Mouse (Mus musculus) kidney, postnatal 14 days (tissue): ENCODE measurements around the gene Slc8b1.
"Not testable (repeated sequence)": the region's sequence is repeated elsewhere in the genome, so short reads cannot be mapped to it uniquely, and the experiment has no call there.

ENCODE experiments used
- DNase-seq: peaks from one replicate; pipeline ENCODE4 v3.0.0; 2022; ENCODE audit warnings: mixed read lengths

Gene Slc8b1

GRCm38 (mm10) chr5:120497071-120497470 lies 13.9 kb upstream of the Slc8b1 start:
- no peak for DNase-seq

DNA sequence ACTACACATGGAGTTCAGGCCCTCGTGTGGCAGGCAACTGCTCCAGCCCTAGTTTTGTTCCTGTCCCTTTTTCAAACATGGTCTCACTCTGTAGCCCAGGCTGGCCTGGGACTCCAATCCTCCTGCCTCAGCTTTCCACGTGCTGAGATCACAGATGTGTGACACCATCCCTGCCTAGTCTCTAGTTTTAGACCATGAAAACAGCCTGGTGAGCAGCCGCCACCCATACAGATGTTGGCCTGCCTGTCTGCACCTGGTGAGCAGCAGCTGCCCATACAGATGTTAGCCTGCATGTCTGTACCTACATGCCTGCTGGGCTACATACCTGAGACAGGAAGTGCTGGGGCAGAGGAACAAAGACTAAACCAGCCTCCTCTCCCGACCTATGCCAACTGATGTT lies 11.8 kb upstream of the Slc8b1 start:
- no peak for DNase-seq

DNA sequence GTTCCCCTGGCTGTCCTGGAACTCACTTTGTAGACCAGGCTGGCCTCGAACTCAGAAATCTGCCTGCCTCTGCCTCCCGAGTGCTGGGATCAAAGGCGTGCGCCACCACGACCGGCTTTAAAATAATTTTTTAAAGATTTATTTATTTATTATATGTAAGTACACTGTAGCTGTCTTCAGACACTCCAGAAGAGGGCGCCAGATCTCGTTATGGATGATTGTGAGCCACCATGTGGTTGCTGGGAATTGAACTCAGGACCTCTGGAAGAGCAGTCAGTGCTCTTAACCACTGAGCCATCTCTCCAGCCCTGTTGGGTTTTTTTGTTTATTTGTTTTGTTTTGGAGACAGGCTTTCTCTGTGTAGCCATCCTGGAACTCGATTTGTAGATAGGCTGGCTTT lies 10.4 kb upstream of the Slc8b1 start:
- not testable (repeated sequence) for DNase-seq

GRCm38 (mm10) chr5:120502147-120502621 lies 8.8 kb upstream of the Slc8b1 start:
- DNase-seq, result no peak

DNA sequence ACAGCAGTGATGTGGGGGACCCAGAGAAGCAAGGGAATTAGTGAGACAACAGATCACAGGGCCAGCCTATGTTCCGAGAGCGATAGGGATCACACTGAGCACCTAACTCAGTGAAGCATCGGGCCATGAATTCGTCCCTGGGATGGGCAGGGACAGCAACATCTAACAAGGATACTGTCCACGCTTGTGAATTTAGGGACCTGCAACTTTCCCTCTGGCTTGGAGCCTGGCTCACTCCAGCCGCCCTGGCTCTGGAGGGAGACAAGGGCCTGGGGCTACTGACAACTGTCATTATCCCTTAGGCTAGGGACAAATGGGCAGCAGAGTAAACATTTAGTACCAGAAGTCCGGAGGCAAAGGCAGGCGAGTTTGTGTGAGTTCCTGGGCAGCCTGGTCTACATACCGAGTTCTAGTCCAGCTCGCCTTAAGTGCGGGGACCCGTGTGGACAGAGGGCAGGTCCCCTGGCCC lies 8.3 kb upstream of the Slc8b1 start:
- DNase-seq, result no peak

DNA sequence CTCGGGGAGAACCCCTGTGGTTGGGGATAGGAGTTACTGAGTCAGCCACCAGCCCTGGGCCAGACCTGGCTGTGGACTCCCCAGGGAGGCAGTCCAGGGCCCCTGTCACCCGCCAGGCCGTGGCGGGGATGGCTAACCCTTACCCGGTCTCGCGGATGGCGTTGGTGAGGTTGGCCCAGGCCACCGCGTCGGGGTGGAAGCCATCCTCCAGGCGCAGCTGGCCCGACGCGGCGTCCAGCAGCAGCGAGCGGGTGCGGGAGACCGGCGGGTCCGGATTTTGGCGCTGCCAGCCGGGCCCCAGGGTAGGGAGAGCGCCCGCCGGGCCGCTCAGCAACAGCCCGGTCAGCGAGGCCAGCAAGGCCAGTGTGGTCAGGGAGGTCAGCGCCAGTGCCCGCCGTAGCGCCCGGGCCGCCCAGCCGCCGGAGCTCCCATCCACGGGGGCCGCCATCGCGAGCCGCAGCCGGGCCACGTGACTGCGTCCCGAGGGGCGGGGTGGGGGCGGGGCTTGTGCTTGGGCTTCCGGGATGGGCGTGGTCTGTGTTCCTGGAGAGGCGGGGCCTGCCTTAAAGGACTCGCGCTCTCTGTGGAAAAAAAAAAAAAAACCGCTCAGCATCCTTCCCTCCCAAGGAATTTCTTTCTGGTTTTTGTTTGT lies 7.7 kb upstream of the Slc8b1 start, which contains the start of gene Plbd2:
Gene Plbd2 (minus strand): TSS at position 482 of the 652 bp plus-strand sequence.
- DNase-seq, result peak; percentile 93

DNA sequence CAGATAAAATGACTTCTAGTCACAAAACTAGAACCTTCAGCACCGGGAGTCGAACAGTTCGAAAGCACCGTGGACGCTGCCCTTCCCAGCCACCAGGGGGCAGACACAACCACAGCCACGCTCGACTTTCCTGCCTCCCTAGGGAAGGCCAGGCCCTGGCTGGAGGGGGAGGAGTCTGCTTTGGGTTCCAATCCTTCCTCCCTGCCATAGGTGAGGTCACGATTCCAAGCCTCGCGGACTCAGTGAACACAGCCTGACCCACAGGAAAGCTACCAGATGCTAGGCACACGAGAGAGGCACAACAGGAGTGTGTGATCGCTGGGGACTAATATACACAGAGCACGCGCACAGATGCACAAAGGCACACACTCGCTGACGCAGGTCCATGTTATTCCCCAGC lies 5.6 kb upstream of the Slc8b1 start:
- peak; percentile 84 for DNase-seq

DNA sequence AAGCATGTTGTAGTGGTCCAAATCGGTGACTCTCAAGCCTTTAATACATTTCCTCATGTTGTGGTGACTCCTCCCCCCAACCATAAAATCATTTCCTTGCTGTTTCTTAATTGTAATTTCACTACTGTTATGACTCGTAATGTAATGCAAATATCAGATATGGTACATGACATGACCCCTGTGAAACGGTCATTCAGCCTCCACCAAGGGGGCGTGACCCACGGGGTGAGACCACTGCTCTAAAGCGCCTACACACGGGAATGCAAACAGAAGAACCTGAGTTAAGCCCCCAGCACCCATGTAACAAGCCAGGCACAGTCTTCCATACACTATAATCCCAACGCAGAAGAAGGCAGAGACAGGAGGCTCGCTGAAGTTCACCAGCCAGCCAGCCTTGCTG lies 5.2 kb upstream of the Slc8b1 start:
- no peak for DNase-seq

DNA sequence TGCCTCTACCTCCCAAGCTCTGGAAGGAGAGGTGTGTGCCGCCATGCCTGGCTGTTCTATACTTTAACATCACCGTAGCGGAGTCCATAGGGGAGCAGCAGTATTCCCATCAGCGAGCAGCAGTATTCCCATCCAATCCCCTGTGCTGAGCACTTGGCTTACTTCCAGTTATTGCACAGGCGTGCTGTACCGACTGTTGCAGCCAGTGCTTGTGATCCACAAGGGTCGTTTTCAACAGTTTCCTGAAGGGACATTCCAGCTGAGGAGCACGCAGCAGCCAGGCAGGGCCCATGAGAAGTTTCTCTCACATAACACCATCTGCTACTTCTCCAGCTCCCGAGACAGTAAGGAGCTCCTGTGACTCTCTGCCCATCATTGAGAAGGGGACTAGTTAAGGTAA lies 4.5 kb upstream of the Slc8b1 start:
- DNase-seq, result no peak

GRCm38 (mm10) chr5:120507311-120507710 lies 3.7 kb upstream of the Slc8b1 start:
- DNase-seq, result no peak

DNA sequence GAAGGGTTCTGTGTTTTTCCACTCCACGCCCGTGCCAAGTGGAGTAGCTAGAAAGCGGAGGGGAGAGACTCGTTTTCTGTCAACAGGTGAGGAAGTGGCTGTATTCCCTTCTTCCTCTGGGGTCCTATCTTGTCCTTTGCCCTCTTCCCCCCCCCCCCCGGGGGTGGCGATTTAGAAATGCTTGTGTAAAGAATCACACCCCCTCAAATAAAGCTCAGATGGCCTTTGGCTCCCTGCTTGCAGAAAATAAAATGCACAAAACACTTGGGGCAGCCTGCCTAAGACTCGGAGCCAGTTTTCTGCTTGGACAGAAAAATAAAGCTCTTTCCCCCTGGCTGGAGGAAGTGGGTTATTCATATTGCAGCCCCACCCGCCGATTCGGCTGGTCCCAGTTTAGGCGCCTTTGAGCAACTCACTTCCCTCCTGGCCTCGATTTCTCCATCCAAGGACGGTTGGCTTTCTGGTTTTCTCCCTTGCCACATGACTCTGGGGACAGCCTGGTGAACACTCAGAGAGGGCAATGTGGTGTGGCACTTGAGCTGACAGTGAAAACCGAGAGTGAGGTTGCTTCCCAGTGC lies 764 bp downstream of the Slc8b1 start:
- DNase-seq, result peak; percentile 35

DNA sequence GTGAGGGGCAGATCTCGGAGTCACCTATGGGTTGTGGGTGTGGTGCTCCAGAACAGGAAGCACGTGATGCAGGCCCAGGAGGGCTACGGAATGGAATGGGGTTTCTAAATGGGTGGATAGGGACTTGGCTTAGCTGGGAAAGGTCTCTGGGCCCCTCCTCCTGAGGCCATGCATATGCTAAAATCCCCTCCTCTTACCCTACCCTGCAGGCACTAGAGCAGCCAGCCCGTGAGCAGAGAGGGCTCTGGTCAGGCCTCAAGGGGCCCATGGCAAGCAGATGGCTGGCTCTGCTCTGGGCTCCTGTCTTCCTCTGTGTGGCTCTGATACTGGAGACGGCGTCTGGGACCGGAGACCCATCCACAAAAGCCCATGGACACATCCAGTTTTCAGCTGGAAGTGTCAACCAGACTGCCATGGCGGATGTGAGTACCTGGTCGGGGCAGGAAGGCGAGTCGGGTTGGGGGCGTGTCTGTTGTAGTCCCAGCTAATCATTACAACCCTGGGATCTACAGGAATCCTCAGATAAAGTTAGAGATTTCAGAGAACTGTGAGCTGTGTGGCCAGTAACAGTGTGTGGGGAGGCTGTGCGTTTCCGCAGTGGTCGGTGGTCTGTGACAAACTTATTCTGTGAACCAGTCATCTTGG lies 2.1 kb downstream of the Slc8b1 start:
- peak; percentile 42 for DNase-seq

DNA sequence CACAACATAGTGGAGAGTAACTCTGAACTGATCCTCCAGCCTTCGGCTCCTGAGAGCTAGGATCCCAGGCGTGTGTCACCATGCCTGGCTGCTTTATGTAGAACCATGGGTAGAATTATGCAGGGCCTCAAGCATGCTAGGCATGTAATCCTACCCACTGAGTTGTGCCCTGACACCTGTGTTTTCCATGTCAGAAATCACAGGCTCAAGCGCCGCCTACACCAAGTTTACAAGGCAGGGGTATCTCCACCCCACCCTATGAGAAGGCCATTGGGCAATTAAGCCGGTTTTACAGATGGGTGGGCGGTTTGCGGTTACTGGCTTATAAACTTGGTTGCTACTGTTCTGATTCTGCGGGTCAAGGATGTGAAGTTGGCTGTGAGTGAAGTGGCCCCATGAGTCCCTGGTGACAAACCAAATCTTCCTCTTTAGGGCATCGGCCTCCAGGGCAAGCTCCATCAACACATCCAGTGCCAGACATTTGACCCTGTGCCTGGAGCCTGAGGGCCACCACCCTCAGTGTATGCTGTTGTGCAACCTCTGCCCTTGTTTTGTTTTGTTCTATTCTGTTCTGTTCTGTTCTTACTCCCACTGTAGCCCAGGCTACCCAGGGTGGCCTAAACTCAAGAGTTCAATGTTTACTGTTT lies 3.2 kb downstream of the Slc8b1 start:
- no peak for DNase-seq

- peak; percentile 80 for DNase-seq
These were observed 3.8 kb downstream of the Slc8b1 start for GRCm38 (mm10) chr5:120514754-120515153.

DNA sequence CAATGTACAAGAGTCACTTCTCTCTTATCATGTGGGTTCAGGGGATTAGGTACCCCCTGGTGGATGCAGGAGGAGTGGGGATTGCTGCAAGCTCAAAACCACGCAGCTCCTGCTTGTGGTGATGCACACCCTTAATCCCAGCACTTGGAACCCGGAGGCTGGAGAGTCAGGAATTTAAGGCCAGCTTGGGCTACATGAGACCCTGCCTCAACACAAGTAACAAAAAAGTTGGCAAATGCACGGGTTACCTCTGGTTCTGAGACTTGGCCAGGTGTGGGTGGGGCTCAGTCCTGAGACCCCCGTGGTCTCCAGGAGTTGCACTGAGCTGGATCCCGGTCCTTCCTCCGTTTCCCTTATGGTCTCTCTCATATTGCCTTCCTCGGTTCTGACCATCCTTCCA lies 4.5 kb downstream of the Slc8b1 start:
- no peak for DNase-seq

DNA sequence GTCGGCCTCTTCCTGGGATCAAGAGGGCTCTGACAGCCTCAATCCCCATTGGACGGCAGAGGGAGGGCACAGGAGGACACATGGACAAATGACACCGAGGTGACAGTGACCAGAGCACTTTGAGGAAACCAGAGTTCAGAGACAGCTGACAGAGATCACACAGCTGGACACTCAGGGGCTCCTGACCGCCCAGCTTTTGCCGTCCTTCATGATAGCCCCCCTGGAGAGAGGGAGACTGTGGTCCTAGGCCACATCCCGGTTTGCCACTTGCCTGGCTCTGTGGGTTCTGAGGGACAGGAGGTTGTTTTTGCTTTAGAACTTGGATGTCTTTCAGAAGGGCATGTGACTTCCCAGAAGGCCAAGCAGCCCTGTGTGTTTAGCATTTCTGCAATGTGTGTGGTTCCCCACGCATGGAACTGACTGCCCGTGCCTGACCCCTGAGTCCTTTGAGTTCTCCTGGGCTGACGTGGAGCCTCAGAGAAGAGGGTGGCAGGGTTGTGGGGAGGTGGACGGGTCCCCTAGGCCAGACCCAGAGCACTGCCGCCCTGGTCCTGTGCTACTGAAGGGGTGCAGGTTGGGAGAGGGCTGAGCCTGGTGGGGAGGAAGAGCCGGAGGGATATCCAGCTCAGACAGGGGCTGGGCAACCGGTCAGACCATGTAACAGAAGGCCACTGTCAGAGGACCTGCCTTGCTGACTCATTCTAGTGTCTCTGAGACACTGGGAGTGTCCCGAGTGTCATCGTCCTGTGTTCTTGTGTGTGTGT lies 5.4 kb downstream of the Slc8b1 start:
- peak; percentile 69 for DNase-seq

GRCm38 (mm10) chr5:120517552-120517951 lies 6.6 kb downstream of the Slc8b1 start:
- peak; percentile 31 for DNase-seq

DNA sequence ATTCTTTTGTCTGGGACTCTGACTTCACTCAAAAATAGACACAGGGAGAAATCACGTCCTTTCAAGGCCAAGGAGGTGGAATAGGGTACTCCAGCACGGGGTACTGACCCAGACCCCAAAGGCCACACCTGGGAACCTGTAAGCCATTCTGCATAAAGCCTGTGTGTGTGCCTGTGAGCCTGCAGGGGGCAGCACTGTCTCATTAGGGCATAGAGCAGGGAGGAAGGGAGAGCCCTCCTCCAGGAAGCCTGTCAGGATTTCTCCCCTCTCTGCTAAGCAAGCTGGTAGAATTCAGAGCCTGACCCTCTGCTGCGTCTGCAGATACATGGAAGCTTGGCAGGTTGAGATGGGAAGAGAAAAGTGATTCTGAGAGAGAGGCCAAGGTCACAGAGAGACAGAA lies 11.7 kb downstream of the Slc8b1 start:
- peak; percentile 47 for DNase-seq

GRCm38 (mm10) chr5:120524736-120525135 lies 13.8 kb downstream of the Slc8b1 start:
- DNase-seq, result no peak

- DNase-seq, result no peak
These were observed 14.8 kb downstream of the Slc8b1 start for GRCm38 (mm10) chr5:120525737-120526136.

- DNase-seq, result no peak
These were observed 15.3 kb downstream of the Slc8b1 start for GRCm38 (mm10) chr5:120526311-120526710.

DNA sequence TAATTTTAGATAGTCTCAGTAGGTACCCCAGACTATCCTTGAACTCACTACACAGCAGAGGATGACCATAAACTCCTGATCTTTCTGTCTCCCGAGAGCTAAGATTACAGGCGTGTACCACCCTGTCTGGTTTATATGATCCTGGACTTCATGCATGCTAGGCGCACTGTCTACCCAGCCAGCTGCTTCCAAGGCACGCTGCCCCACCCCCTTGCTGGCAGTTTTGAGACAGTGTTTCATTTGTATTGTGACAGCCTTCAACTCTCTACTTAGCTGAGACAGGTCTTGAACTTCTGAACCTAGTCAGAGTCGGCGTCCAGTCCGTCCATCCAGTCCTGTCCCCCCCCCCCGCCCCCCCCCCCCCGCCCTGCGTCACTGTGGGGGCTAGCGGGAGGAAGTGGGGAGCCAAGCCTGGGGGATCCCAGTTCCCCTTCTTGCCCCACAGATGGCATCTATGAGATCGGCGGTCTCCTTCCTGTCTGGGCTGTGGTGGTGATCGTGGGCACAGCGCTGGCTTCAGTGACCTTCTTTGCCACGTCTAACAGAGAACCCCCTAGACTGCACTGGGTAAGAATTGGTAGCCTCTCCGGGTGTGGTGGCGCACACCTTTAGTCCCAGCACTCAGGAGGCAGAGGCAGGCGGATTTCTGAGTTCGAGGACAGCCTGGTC lies 16.5 kb downstream of the Slc8b1 start:
- no peak for DNase-seq
